Mouse (Mus musculus): ENCODE data around the gene Gatad2a.
"Not testable (repeated sequence)": the region's sequence is repeated elsewhere in the genome, so short reads cannot be mapped to it uniquely, and the experiment has no call there.

- not testable (repeated sequence) for TF ChIP-seq CTCF (IDR thresholded peaks at IDR 0.05; ENCODE audit: control insufficient read depth, insufficient read depth, low read length); POLR2A (IDR thresholded peaks at IDR 0.05; ENCODE audit: borderline replicate concordance, control insufficient read depth, low read depth, low read length)
Observed at GRCm38 (mm10) chr8:69988936-69989335, 7.2 kb downstream of the Gatad2a start.
